Mouse (Mus musculus): Measurements from ENCODE around the gene Rad54l. TPM values are rescaled to one million over a fixed set of nuclear protein-coding genes. Genes with fewer than 3 reads are reported as not detected.

The Rad54l gene
- total RNA-seq (2023), result 1.3 to 2.1 TPM (median 1.4 TPM) in 4 replicates

DNA sequence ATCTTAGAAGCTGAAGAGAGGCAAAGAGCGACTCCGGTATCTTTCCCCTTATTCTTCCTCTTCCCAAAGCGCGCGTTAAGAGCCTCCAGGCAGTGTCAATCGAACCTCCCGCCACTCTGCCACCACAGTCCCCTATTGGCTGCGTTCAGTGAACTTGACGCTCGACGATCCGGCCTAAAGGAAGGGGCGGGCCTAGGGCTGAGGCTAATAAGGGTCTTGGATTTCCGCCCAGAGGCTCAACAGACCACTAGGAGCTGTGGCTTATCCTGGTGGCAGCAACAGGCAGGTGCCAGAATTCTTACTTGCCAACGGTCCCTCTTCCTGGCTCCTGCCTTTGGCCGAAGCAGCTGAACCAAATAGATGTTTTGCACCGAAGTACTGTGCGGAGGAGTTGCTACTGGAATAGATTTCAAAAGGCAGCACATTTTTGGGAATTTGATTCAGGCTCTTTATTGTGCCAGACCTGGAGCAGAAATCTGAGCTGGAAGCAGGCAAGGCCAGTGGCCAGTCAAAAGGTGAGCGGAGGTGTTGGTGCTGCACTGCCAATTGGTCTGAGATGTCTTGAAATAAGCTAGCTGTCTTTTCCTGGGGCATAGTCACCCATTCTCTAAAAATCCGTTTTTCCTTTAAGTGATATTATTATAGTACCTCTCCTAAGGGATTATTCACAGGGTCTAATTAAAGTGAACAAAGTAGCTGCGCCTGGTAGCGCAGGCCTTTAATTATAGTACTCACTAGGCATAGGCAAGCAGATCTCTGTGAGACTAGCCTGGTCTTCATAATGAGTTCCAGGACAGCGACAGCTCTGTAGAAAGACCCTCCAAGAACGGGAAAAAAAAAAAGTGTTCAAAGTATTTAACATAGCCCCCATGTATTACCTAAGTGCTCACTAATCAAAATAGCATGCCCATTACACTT lies at the start of gene Rad54l, which contains the start of gene Pomgnt1:
TSS of gene Rad54l (minus strand) at position 89 of the 918 bp plus-strand sequence.
TSS of gene Pomgnt1 (plus strand) at position 239 of the 918 bp plus-strand sequence.

DNA sequence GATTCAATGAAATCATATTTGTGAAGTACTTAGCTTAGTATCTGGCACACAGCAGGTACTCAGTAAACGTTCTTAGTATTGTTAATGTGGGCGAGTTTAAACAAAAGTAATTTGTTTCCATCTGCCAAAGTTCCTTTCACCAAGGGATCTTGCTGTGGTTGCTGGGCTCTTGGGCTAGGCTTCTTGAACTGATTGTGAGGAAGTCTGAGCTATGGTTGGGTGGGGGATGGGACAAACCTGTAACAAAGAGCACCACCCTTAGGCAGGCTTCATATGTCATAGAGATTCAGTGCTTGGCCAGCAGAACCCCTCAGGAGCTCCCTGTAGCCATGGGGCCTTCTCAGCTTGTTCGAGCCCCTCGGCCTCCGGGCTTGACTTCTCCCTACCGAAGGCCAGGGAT lies 49.6 kb upstream of the Rad54l start, which contains the start of the genes 1700042G07Rik and Gm49337:
TSS of gene 1700042G07Rik (plus strand) at position 301 of the 400 bp plus-strand sequence.
TSS of gene Gm49337 (plus strand) at position 313 of the 400 bp plus-strand sequence.

GRCm38 (mm10) chr4:116167404-116167803 lies 43.9 kb upstream of the Rad54l start, which contains the start of gene Tspan1:
TSS of gene Tspan1 (minus strand) at chr4:116167601.

DNA sequence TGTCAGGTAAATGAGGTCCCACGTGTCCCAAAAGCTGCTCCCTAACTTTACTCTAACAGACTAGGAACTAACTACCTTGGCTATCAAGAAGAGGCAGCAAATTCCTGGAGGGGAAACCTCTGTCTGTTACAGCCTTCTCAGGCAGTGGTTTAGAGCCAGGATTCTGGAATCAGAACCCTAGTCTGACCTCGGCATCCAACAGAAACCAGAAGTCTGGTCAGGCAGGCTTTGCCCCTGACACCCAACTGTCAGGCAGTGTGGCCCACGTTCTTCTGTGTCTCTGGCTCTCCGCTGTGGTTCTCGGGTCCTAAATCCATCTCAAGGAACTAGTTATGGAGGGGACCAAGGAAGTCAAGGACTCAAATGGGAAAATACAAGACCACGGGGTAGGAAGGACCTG lies 27.7 kb upstream of the Rad54l start, which contains the start of gene Lurap1:
TSS of gene Lurap1 (minus strand) at position 101 of the 400 bp plus-strand sequence.

GRCm38 (mm10) chr4:116074861-116075620 lies 48.4 kb downstream of the Rad54l start, which contains the start of the genes Uqcrh and Lrrc41:
TSS of gene Uqcrh (minus strand) at chr4:116075071.
TSS of gene Lrrc41 (plus strand) at chr4:116075269.

GRCm38 (mm10) chr4:116053399-116053961 lies 70.0 kb downstream of the Rad54l start, which contains the start of gene Nsun4:
TSS of gene Nsun4 (minus strand) at chr4:116053876.

Other genes with a start within 250 kb of the Rad54l start
- 0.45 TPM in 1 of 4 replicates, not detected in the others for gene Kncn, start 239.3 kb downstream of the Rad54l start, total RNA-seq (2023)
- not detected in 4 replicates for gene 6430628N08Rik, start 233.0 kb downstream of the Rad54l start, total RNA-seq (2023)
- not detected in 4 replicates for gene Dmbx1, start 183.8 kb downstream of the Rad54l start, total RNA-seq (2023)
- 43.7 to 46.5 TPM (median 45.4 TPM) in 4 replicates for gene Faah, start 105.8 kb downstream of the Rad54l start, total RNA-seq (2023)
- 37.6 to 47.7 TPM (median 40.7 TPM) in 4 replicates for gene Nsun4, start 69.8 kb downstream of the Rad54l start, total RNA-seq (2023)
- gene Uqcrh, start 48.6 kb downstream of the Rad54l start, total RNA-seq (2023), result 276 to 285 TPM (median 277 TPM) in 4 replicates
- gene Lrrc41, start 48.4 kb downstream of the Rad54l start, total RNA-seq (2023), result 26.9 to 36.4 TPM (median 28.2 TPM) in 4 replicates
- gene Pomgnt1, start 150 bp upstream of the Rad54l start, total RNA-seq (2023), result 37.1 to 52.2 TPM (median 44.0 TPM) in 4 replicates
- 3.7 to 4.9 TPM (median 4.2 TPM) in 4 replicates for gene Lurap1, start 27.6 kb upstream of the Rad54l start, total RNA-seq (2023)
- not detected in 4 replicates for gene Tspan1, start 43.9 kb upstream of the Rad54l start, total RNA-seq (2023)
- not detected in 4 replicates for gene 1700042G07Rik, start 49.7 kb upstream of the Rad54l start, total RNA-seq (2023)
- 0.37 to 0.98 TPM in 2 of 4 replicates, not detected in the others for gene Gm49337, start 49.7 kb upstream of the Rad54l start, total RNA-seq (2023)
- gene Pik3r3, start 97.9 kb upstream of the Rad54l start, total RNA-seq (2023), result 0.69 to 3.1 TPM (median 1.8 TPM) in 4 replicates

All from B cell, adult 62 days (primary cell).